Mouse (Mus musculus) hindbrain, postnatal 0 days (tissue): Measurements from ENCODE around the gene Gm21954. TPM values are rescaled to one million over a fixed set of nuclear protein-coding genes. Genes with fewer than 3 reads are reported as not detected.

Experiments used
- ATAC-seq: fragments of 200-750 bp; cut with Nextera tagmentation; 2 replicates; pipeline ENCODE4 v1.8.0; 2017; ENCODE audit warnings: mild to moderate bottlenecking, moderate TSS enrichment, moderate library complexity
- DNase-seq: peaks from one replicate; pipeline ENCODE4 v3.0.0-alpha.2; 2015; ENCODE audit warnings: low spot score
- H3K27ac ChIP-seq: fragments of 300-500 bp; sonication (generic); 2 replicates; pipeline ENCODE4 v1.5.1; 2014; ENCODE audit warnings: mild to moderate bottlenecking
- H3K27me3 ChIP-seq: fragments of 300-500 bp; sonication (generic); 2 replicates; pipeline ENCODE4 v1.6.1; 2014; ENCODE audit warnings: low read length, mixed read lengths; ENCODE audit not compliant: insufficient read depth
- H3K36me3 ChIP-seq: fragments of 300-500 bp; sonication (generic); 2 replicates; pipeline ENCODE4 v1.6.1; 2014; ENCODE audit warnings: low read length, mixed read lengths; ENCODE audit not compliant: insufficient read depth
- H3K4me1 ChIP-seq: fragments of 300-500 bp; sonication (generic); 2 replicates; pipeline ENCODE4 v1.6.1; 2014; ENCODE audit warnings: antibody characterized with exemption, low read length, mixed read lengths; ENCODE audit not compliant: insufficient read depth
- H3K4me2 ChIP-seq: fragments of 300-500 bp; sonication (generic); 2 replicates; pipeline ENCODE4 v1.6.1; 2014; ENCODE audit warnings: low read depth, mild to moderate bottlenecking, low read length, moderate library complexity, mixed read lengths
- H3K4me3 ChIP-seq: fragments of 300-500 bp; sonication (generic); 2 replicates; pipeline ENCODE4 v1.5.1; 2014; ENCODE audit warnings: low read length
- H3K9ac ChIP-seq: fragments of 300-500 bp; sonication (generic); replicated peaks from 2 replicates; pipeline ENCODE4 v1.6.1; 2014; ENCODE audit warnings: mild to moderate bottlenecking, low read length, moderate library complexity, mixed read lengths
- H3K9me3 ChIP-seq: fragments of 300-500 bp; sonication (generic); 2 replicates; pipeline ENCODE4 v1.6.1; 2016; ENCODE audit warnings: low read length, mixed read lengths
- CTCF ChIP-seq: IDR thresholded peaks from 2 replicates; pipeline ENCODE4 v1.5.1; 2016; ENCODE audit warnings: antibody characterized with exemption, control low read depth, low read depth
- WGBS: fragments of 180-500 bp; shearing (Covaris S2); extraction: QIAGEN DNeasy Blood & Tissue Kit; methylation state at CpG from one replicate; pipeline ENCODE4 v1.1.7; 2014; 5-methylcytosine and 5-hydroxymethylcytosine counted together
- polyA plus RNA-seq: library from polyadenylated mRNA; unstranded; fragments of >200 nt; fragmentation: Nextera tagmentation; extraction: Ambion mirVana; gene quantifications from 2 replicates; pipeline ENCODE4 v1.2.1, GENCODE M21; 2015
- total RNA-seq: library from RNA; depleted of rRNA; stranded (reverse); fragments of >200 nt; gene quantifications from 2 replicates; pipeline ENCODE4 v1.2.3, GENCODE M21; 2014

The Gm21954 gene
- total and polyA plus RNA-seq, 2 experiments from 2014 or later: not detected

- Histone ChIP-seq H3K27ac (no peak overlapping the region), H3K4me3 (no peak overlapping the region), H3K9me3 (no peaks in the 10 kb centered on the region), H3K27me3 (no peaks in the 10 kb centered on the region), H3K36me3 (peaks cover 52% of the 10 kb centered on the region), H3K9ac (no peak overlapping the region), H3K4me2 (no peak overlapping the region), H3K4me1 (no peaks in the 10 kb centered on the region)
- TF ChIP-seq CTCF: no peak
- DNase-seq: no peak
- WGBS: 82% methylated on average over 7 of the region's 7 CpGs
- ATAC-seq: no peak
These were observed 38.2 kb upstream of the Gm21954 start for GRCm38 (mm10) chr3:55510198-55510597.

- no peaks in the 10 kb centered on the region for H3K9me3 ChIP-seq
- no peak overlapping the region for H3K4me2 ChIP-seq
- TF ChIP-seq CTCF: no peak
- no peak for DNase-seq
- ATAC-seq: no peak
- no peak overlapping the region for H3K27ac ChIP-seq
- H3K4me3 ChIP-seq: no peak overlapping the region
- H3K4me1 ChIP-seq: no peaks in the 10 kb centered on the region
- H3K27me3 ChIP-seq: no peaks in the 10 kb centered on the region
- H3K36me3 ChIP-seq: peaks cover 24% of the 10 kb centered on the region; the same call in 1 of the 2 replicates
- WGBS: 86% methylated on average over 7 of the region's 7 CpGs
- no peak overlapping the region for H3K9ac ChIP-seq
These were observed 27.3 kb upstream of the Gm21954 start for GRCm38 (mm10) chr3:55499298-55499697.

GRCm38 (mm10) chr3:55496462-55496941, 24.5 kb upstream of the Gm21954 start:
- H3K9me3 ChIP-seq: no peaks in the 10 kb centered on the region
- no peaks in the 10 kb centered on the region for H3K27me3 ChIP-seq
- DNase-seq (no peak), ATAC-seq (no peak)
- WGBS: 72% methylated on average over 9 of the region's 9 CpGs
- H3K27ac ChIP-seq: no peak overlapping the region
- no peak overlapping the region for H3K4me2 ChIP-seq
- H3K36me3 ChIP-seq: peaks cover 16% of the 10 kb centered on the region; the same call in 1 of the 2 replicates
- no peak for TF ChIP-seq CTCF
- H3K4me3 ChIP-seq: no peak overlapping the region
- H3K4me1 ChIP-seq: no peaks in the 10 kb centered on the region
- no peak overlapping the region for H3K9ac ChIP-seq

- Histone ChIP-seq H3K36me3 (peaks cover 22% of the 10 kb centered on the region; the same call in 1 of the 2 replicates), H3K27me3 (no peaks in the 10 kb centered on the region), H3K9me3 (no peaks in the 10 kb centered on the region), H3K4me1 (no peaks in the 10 kb centered on the region), H3K27ac (no peak overlapping the region), H3K4me3 (no peak overlapping the region), H3K9ac (no peak overlapping the region), H3K4me2 (no peak overlapping the region)
- no peak for ATAC-seq
- DNase-seq: no peak
- 37% methylated on average over 4 of the region's 4 CpGs for WGBS
- TF ChIP-seq CTCF: no peak
These were observed 23.9 kb upstream of the Gm21954 start for GRCm38 (mm10) chr3:55495866-55496265.

- Histone ChIP-seq H3K27me3 (no peaks in the 10 kb centered on the region), H3K36me3 (peaks cover 22% of the 10 kb centered on the region; the same call in 1 of the 2 replicates), H3K4me3 (no peak overlapping the region), H3K4me2 (no peak overlapping the region), H3K4me1 (no peaks in the 10 kb centered on the region), H3K9ac (no peak overlapping the region), H3K9me3 (no peaks in the 10 kb centered on the region), H3K27ac (no peak overlapping the region)
- DNase-seq (no peak), ATAC-seq (no peak)
- TF ChIP-seq CTCF: no peak
- WGBS: 85% methylated on average over 7 of the region's 7 CpGs
These were observed 23.2 kb upstream of the Gm21954 start for GRCm38 (mm10) chr3:55495231-55495630.

- Histone ChIP-seq H3K27ac (no peak overlapping the region), H3K9me3 (no peaks in the 10 kb centered on the region), H3K4me2 (no peak overlapping the region), H3K27me3 (no peaks in the 10 kb centered on the region), H3K36me3 (peaks cover 22% of the 10 kb centered on the region; the same call in 1 of the 2 replicates), H3K4me1 (no peaks in the 10 kb centered on the region), H3K4me3 (no peak overlapping the region), H3K9ac (no peak overlapping the region)
- DNase-seq (peak; percentile 67), ATAC-seq (no peak)
- peak; percentile 65 for TF ChIP-seq CTCF
- 44% methylated on average over 4 of the region's 4 CpGs for WGBS
These were observed 22.3 kb upstream of the Gm21954 start for GRCm38 (mm10) chr3:55494348-55494747.

- Histone ChIP-seq H3K27ac (no peak overlapping the region), H3K4me3 (no peak overlapping the region), H3K27me3 (no peaks in the 10 kb centered on the region), H3K4me1 (no peaks in the 10 kb centered on the region), H3K4me2 (no peak overlapping the region), H3K9ac (no peak overlapping the region), H3K9me3 (no peaks in the 10 kb centered on the region), H3K36me3 (peaks cover 18% of the 10 kb centered on the region; the same call in 1 of the 2 replicates)
- no peak for TF ChIP-seq CTCF
- DNase-seq (no peak), ATAC-seq (no peak)
- WGBS: 52% methylated on average over 6 of the region's 6 CpGs
These were observed 20.0 kb upstream of the Gm21954 start for GRCm38 (mm10) chr3:55492021-55492420.
